Mouse (Mus musculus) megakaryocyte, embryonic 14.5 days (primary cell): ENCODE data around the gene Trim30c. TPM values are rescaled to one million over a fixed set of nuclear protein-coding genes. Genes with fewer than 3 reads are reported as not detected.
"Not testable (repeated sequence)": the region's sequence is repeated elsewhere in the genome, so short reads cannot be mapped to it uniquely, and the experiment has no call there.

Experiments used
- H3K27me3 ChIP-seq: replicated peaks from 2 replicates; pipeline ENCODE3; 2012; ENCODE audit warnings: inconsistent platforms
- H3K36me3 ChIP-seq: replicated peaks from 2 replicates; pipeline ENCODE3; 2012; ENCODE audit warnings: low read length, inconsistent platforms, mixed read lengths
- H3K4me1 ChIP-seq: 2 replicates; pipeline ENCODE4 v1.6.1; 2012; ENCODE audit warnings: inconsistent platforms
- H3K4me3 ChIP-seq: replicated peaks from 2 replicates; pipeline ENCODE3; 2012; ENCODE audit warnings: moderate library complexity, mild to moderate bottlenecking, inconsistent platforms
- H3K9me3 ChIP-seq: 2 replicates; pipeline ENCODE4 v1.6.1; 2012; ENCODE audit warnings: inconsistent platforms
- FLI1 ChIP-seq: IDR thresholded peaks from 2 replicates; pipeline ENCODE4 v1.6.1; 2012; ENCODE audit warnings: low read length, inconsistent platforms, mixed read lengths
- GATA1 ChIP-seq: IDR thresholded peaks from 3 replicates; pipeline ENCODE4 v1.6.1; 2012; ENCODE audit warnings: mixed read lengths, low read length, inconsistent platforms, borderline replicate concordance
- polyA plus RNA-seq: library from polyadenylated mRNA; stranded (reverse); fragments of >175 nt; gene quantifications from 2 replicates; pipeline ENCODE4 v1.2.3, GENCODE M21; 2012; ENCODE audit warnings: low replicate concordance; ENCODE audit not compliant: insufficient read depth

The Trim30c gene
- polyA plus RNA-seq = not detected in 2 replicates

DNA sequence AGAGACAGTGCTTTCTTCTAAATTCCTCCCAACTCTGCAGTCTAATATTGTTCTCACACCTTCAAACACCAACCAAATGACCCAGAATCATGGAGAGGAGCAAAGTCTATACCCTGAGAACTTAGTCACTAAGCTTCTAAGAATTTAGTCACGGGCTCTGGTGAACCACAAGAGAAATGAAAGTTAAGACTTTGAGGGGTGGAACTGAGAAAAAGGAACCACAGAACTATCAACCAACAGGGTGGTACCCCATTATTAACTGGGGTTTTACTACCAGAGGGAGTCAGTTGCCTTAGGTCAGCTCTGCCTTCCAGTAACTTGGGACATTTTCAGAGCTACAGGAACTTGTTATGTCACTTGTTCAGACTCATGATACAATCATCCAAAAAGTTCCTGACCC, at the start of gene Trim30c:
Gene Trim30c (minus strand): TSS at position 140 of the 400 bp plus-strand sequence.
- Histone ChIP-seq H3K9me3 (no peaks in the 10 kb centered on the region), H3K4me3 (peak within 1 kb of the TSS; percentile 60)

DNA sequence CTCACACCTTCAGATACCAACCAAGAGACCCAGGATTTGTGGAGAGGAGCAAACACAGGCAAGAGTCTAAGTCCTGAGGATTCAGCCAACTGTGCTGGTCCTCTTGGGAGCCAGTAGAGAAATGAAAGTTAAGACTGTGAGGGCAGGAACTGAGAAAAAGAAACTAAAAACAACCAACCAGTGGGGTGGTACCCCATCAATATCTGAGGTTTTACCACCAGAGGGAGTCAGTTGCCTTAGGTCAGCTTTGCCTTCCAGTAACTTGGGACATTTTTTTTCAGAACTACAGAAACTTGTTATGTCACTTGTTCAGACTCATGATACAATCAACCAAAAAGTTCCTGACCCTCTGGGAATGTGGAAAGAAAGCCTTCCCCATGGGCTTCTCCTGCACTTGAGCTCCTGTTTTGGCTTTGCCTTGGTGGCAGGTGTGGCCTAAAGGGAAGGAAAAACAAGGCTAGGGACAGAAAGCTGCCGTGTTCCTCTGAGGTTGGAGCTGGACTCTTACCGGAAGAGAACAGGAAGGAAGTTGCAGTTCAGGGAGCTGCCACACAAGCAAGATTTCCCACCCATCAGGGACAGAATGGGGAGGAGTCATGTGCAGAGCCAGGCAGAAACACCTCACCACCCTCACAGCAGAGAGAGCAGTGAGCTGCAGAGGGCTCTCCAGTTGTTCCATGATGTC, 45.5 kb upstream of the Trim30c start:
- peak overlapping the region; percentile 90 for H3K4me3 ChIP-seq
- peaks cover 36% of the 10 kb centered on the region for H3K4me1 ChIP-seq
- H3K27me3 ChIP-seq = no peaks in the 10 kb centered on the region
- H3K9me3 ChIP-seq = no peaks in the 10 kb centered on the region
- H3K36me3 ChIP-seq = peaks cover 25% of the 10 kb centered on the region
- TF ChIP-seq FLI1 = no peak
- TF ChIP-seq GATA1 = no peak

More for the DNA sequence above, at the start of gene Trim30c:
- Histone ChIP-seq H3K4me1 (peaks cover 18% of the 10 kb centered on the region), H3K27me3 (no peaks in the 10 kb centered on the region), H3K36me3 (no peaks in the 10 kb centered on the region)
- no peak for TF ChIP-seq FLI1
- TF ChIP-seq GATA1 = no peak

DNA sequence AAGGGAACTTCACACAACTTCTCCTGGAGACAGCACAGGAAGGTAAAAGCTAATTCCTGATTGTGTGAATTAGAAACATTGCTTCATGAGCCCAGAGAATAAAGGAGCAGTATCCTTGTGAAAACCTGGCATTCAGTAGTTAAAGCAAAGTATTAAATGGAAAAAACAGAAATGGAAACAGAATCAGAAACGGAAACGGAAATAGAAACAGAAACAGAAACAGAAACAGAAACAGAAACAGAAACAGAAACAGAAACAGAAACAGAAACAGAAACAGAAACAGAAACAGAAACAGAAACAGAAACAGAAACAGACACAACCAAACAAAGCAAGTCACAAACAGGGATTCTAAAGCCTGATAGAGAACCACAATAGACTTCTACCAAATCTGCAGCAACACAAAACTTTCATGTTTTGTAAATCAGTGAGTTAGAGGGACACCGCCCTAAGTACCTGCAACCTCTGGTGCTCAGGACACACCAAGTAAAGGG, 3.9 kb upstream of the Trim30c start:
- Histone ChIP-seq H3K9me3 (no peaks in the 10 kb centered on the region), H3K4me1 (peaks cover 18% of the 10 kb centered on the region), H3K4me3 (peak overlapping the region; percentile 80), H3K27me3 (no peaks in the 10 kb centered on the region), H3K36me3 (peaks cover 2% of the 10 kb centered on the region)
- TF ChIP-seq FLI1 = no peak
- TF ChIP-seq GATA1 = no peak

DNA sequence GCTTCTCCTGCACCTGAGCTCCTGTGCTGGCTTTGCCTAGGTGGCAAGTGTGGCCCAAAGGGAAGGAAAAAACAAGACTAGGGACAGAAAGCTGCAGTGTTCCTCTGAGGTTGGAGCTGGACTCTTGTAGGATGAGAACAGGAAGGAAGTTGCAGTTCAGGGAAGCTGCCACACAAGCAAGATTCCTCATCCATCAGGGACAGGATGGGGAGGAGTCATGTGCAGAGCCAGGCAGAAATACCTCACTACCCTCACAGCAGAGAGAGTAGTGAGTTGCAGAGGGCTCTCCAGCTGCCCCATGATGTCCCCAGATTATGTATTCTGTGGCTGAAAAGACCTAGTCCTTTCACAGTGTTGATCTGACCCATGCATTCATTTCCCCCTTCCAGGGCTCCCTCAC, 503 bp upstream of the Trim30c start:
- Histone ChIP-seq H3K4me1 (peaks cover 18% of the 10 kb centered on the region), H3K9me3 (no peaks in the 10 kb centered on the region), H3K36me3 (no peaks in the 10 kb centered on the region), H3K4me3 (peak overlapping the region; percentile 60), H3K27me3 (no peaks in the 10 kb centered on the region)
- TF ChIP-seq FLI1 (no peak), GATA1 (no peak)

DNA sequence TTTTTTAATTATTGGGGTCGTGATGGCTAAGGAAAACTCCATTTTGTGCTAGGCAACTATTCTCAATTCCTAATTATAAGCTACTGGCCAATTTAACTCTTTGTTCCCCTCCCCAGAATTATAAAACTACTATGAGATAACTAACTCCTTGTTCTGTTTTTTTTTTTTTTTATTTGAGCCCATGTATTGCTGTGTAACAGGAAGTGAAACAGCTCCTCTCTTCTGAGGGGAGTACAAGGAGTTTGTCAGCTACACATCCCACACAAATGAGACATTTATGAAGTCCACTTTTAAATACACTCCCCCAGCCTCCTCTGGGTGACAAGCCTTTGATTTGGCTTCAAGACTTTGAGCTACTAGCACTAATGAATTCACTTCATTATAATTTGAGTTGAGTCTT, 2.1 kb downstream of the Trim30c start:
- no peaks in the 10 kb centered on the region for H3K9me3 ChIP-seq

DNA sequence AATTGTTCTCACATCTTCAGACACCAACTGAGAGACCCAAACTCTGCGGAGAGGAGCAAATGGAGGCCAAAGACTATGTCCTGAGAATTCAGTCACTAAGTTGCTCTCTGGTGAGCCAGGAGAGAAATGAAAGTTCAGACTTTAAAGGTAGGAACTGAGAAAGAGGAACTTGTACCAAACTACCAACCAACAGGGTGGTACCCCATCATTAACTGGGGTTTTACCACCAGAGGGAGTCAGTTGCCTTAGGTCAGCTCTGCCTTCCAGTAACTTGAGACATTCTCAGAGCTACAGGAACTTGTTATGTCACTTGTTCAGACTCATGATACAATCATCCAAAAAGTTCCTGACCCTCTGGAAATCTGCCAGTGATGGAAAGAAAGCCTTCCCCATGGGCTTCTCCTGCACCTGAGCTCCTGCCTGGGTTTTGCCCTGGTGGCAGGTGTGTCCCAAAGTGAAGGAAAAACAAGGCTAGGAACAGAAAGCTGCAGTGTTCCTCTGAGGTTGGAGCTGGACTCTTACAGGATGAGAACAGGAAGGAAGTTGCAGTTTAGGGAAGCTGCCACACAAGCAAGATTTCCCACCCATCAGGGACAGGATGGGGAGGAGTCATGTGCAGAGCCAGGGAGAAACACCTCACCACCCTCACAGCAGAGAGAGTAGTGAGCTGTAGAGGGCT, 30.8 kb downstream of the Trim30c start, which contains the start of gene Trim30b:
Gene Trim30b (minus strand): TSS at position 149 of the 679 bp plus-strand sequence.
- H3K4me1 ChIP-seq = peaks cover 16% of the 10 kb centered on the region
- peak within 1 kb of the TSS; percentile 59 for H3K4me3 ChIP-seq
- no peaks in the 10 kb centered on the region for H3K9me3 ChIP-seq
- H3K36me3 ChIP-seq = no peaks in the 10 kb centered on the region
- TF ChIP-seq GATA1 = no peak
- TF ChIP-seq FLI1 = no peak
- H3K27me3 ChIP-seq = no peaks in the 10 kb centered on the region

More for the DNA sequence above, 2.1 kb downstream of the Trim30c start:
- H3K36me3 ChIP-seq = no peaks in the 10 kb centered on the region
- H3K27me3 ChIP-seq = no peaks in the 10 kb centered on the region
- TF ChIP-seq FLI1 (no peak), GATA1 (no peak)
- no peak overlapping the region for H3K4me3 ChIP-seq
- peaks cover 18% of the 10 kb centered on the region for H3K4me1 ChIP-seq

DNA sequence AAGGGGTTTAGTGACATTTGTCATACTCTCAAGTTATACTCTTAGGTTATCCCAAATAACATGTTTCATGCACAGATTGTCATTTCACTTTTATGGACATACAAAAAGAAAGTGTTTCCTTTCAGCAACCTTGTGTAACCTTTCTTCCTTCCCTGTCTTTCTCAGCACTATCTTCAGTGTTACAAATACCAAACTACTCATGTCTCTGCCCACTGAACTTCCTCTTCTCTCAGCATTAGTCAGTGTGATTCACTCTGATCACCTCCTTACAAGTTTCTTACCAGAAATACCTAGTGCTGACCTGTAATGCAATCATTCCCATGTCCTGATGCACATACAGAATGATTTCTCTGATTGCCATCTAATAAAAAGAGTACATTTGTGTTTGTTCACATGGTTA, 34.3 kb downstream of the Trim30c start:
- peaks cover 18% of the 10 kb centered on the region for H3K4me1 ChIP-seq
- H3K36me3 ChIP-seq = no peaks in the 10 kb centered on the region
- H3K4me3 ChIP-seq = no peak overlapping the region
- H3K27me3 ChIP-seq = no peaks in the 10 kb centered on the region
- TF ChIP-seq FLI1 (no peak), GATA1 (no peak)
- H3K9me3 ChIP-seq = no peaks in the 10 kb centered on the region

DNA sequence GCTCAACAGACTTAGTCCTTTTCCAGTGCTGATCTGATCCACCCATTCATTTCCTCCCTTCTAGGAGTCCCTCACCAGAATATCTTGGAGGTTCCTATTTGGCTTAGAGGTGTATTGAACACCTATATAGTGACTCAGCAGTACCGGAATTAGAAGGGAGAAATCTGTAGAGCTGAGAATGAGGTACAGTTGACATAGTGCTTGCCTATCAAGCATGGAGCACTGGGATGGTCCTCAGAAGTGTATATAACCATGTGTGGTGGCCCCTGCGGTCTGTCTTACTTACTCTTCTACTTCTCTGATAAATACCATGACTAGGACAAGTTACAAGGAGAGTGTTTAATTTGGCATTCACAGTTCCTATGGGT, 47.1 kb downstream of the Trim30c start:
- Histone ChIP-seq H3K9me3 (no peaks in the 10 kb centered on the region), H3K4me1 (peaks cover 12% of the 10 kb centered on the region), H3K4me3 (peak overlapping the region; percentile 93), H3K27me3 (no peaks in the 10 kb centered on the region), H3K36me3 (no peaks in the 10 kb centered on the region)
- no peak for TF ChIP-seq GATA1
- no peak for TF ChIP-seq FLI1

DNA sequence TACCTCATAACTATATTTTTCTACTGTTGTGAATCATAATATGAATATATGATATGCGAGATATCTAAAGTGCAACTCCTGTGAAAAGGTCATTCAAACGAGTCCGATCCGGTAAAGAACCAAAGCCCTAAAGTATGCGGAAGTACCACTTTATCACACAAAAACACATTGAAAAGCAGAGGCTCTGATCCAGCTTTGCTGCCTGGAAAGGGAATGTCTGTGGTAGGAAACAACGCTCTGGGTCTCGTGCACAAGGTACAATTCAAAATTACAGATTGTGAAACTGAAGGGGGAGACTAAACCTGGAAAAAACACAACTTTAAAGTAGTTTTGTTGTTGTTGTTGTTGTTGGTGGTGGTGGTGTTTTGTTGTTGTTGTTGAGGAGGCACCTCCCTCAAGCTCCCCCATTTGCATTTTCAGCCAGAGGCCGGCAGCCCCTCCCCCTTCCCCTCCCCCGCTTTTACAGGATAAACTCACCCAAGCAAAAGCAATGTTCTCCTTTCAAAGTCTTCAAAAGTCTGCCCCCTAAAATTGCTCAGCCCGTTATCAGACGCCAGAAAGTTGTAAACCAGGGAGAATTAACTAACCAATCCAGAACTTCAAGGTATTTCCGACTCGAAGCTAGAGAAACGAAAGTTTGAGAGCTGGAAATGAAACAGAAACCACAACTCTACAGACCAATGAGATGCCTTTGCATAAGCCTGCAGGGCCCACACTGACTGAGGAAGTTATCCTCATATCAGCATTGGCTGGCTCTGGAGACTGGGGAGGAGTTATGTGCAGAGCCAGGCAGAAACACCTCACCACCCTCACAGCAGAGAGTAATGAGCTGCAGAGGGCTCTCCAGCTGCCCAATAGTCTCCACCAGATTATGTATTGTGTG, 47.7 kb downstream of the Trim30c start, which contains the start of gene Trim12c:
Gene Trim12c (minus strand): TSS at position 646 of the 883 bp plus-strand sequence.
- H3K36me3 ChIP-seq = peaks cover 2% of the 10 kb centered on the region
- H3K9me3 ChIP-seq = no peaks in the 10 kb centered on the region
- H3K4me3 ChIP-seq = peak within 1 kb of the TSS; percentile 93
- TF ChIP-seq FLI1 = no peak
- no peak for TF ChIP-seq GATA1
- no peaks in the 10 kb centered on the region for H3K27me3 ChIP-seq
- H3K4me1 ChIP-seq = peaks cover 12% of the 10 kb centered on the region

DNA sequence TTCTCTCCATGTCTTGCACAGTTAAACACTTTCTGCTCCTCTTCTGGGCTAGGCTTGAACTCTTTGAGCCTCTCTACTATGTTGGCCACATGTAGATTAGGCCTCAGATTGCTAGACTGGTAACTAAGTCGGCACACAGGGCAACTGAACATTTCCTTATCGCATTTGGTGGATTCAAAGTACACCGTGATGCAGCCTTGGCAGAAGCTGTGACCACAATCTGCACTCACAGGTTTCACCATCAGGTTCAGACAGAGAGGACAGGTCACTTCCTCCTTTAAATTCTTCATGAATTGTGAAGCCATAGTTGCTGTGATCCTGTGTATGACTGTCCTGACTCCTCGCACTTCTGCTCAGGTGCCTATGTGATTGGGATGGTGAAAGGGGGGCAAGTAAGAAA, 52.6 kb downstream of the Trim30c start:
- H3K9me3 ChIP-seq, H3K4me3 ChIP-seq, H3K27me3 ChIP-seq: not testable (repeated sequence)
- peaks cover 32% of the 10 kb centered on the region for H3K36me3 ChIP-seq
- H3K4me1 ChIP-seq = peaks cover 20% of the 10 kb centered on the region

DNA sequence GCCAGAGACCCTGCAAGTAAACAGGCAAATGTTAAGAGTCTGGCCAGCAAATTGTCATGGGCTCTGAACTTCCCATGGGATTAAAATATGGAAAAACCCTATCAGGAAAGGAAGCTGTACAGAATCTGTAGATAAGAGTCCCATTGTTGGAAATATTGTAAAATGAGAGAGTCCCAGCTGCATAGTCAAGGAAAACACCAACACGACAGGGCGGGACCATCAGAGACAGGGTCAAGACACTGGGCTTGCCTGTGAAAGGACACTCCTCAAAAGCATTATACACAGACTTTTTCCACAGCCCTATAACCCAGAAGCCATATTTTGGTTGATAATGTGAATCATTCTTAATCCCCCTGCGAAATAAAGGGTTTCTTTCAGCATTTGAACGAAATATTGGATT, 59.9 kb downstream of the Trim30c start:
- H3K36me3 ChIP-seq = peaks cover 28% of the 10 kb centered on the region
- peaks cover 17% of the 10 kb centered on the region for H3K4me1 ChIP-seq
- H3K27me3 ChIP-seq, H3K4me3 ChIP-seq, H3K9me3 ChIP-seq: not testable (repeated sequence)

DNA sequence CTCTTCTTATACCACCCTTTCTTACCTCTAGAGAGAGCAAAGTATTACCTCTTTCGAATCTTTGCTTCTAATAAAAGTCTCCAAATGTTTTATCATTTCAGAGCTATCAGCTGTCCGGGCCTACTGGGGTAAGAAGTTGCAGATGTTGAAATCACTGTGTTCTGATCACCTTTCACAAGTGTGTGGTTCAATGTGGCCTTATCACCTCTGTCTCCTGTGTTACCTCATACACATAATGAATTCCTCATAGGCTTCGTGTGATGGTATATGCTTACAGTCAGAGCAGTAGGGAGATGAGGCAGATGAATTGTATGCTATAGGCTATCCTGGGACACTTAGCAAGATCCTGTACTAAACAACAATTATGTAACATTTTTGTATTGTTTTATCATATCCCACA, 65.1 kb downstream of the Trim30c start:
- H3K36me3 ChIP-seq = peaks cover 14% of the 10 kb centered on the region
- not testable (repeated sequence) for H3K27me3 ChIP-seq, H3K4me1 ChIP-seq, H3K4me3 ChIP-seq, H3K9me3 ChIP-seq
